Comparison of ENCODE assay signal across 9 mouse cellular contexts in the genomic region with DNA sequence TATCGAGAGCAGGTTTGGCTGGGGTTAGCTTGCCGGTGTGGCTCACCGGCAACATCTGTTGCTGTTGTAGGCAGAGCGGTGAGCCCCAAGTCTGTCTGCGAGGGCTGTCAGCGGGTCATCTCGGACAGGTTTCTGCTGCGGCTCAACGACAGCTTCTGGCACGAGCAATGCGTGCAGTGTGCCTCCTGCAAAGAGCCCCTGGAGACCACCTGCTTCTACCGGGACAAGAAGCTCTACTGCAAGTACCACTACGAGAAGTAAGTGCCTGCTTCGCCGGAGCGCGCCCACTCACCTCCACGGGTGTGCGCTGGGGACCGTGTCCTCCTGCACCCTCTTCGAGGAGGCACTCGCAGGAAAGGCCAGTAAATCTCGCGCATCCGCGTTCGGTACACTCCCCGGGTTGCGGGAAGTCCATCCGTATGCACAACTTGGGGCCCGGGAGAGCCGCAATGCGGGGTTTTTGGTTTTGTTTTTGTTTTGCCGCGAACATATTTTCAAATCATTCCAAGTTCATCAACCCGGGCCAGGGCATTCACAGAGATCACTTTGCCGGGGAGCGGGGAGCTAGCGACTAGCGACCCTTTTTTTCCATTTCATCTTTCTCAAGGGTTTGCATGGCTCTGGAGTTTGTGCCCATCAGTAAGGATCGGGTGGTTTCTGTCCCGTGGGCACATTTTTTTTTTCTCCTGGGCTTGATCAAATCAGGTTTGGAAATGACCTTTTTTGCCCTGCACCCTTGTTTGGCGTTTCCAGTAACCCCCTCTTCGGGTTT. TPM values are rescaled to one million over a fixed set of nuclear protein-coding genes. Genes with fewer than 3 reads are reported as not detected.
A peak's percentile ranks its signal among the peaks of the same experiment; 100 is the strongest.
DNase-seq lines count a peak whose midpoint lies in the region; ATAC-seq lines count a peak whose summit lies in the region.
"Had no signal": no experiment of that assay in that cellular context is flagged by ENCODE, and none has a peak within 500 bp of the region (broad histone marks: within the 10 kb centered on the region; RNA-seq: fewer than 3 reads in every experiment).

No protein-coding gene starts in this region.

- H3K4me2 ChIP-seq in lung, embryonic 16.5 days (ENCODE audit: low read depth, low read length), result peak overlapping the region; percentile 19
- H3K4me2 ChIP-seq in embryonic facial prominence, embryonic 15.5 days (replicated peaks), result peak overlapping the region; percentile 40
- no peak overlapping the region for H3K4me2 ChIP-seq in stomach, embryonic 14.5 days (replicated peaks; ENCODE audit: low read depth, low read length)

- H3K27ac ChIP-seq in lung, embryonic 16.5 days (ENCODE audit: low read length), result no peak overlapping the region
- no peak overlapping the region for H3K27ac ChIP-seq in embryonic facial prominence, embryonic 15.5 days (replicated peaks)
- no peak overlapping the region for H3K27ac ChIP-seq in limb, embryonic 10.5 days
- H3K27ac ChIP-seq in stomach, embryonic 14.5 days (ENCODE audit: low read length), result no peak overlapping the region

- H3K36me3 ChIP-seq in lung, embryonic 16.5 days (ENCODE audit: control insufficient read depth, insufficient read depth, low read length), result no peaks in the 10 kb centered on the region
- H3K36me3 ChIP-seq in embryonic facial prominence, embryonic 15.5 days, result no peaks in the 10 kb centered on the region
- no peaks in the 10 kb centered on the region for H3K36me3 ChIP-seq in limb, embryonic 10.5 days
- H3K36me3 ChIP-seq in stomach, embryonic 14.5 days (ENCODE audit: control insufficient read depth, insufficient read depth, low read length), result no peaks in the 10 kb centered on the region

- no peak for DNase-seq in lung, adult 18-20 months
- peak; percentile 76 for DNase-seq in limb, embryonic 10.5 days (ENCODE audit: low spot score)
- no peak for DNase-seq in adrenal gland, postnatal 25 days
- DNase-seq in urinary bladder, postnatal 14 days (ENCODE audit: low spot score), result no peak
- DNase-seq: gastrocnemius, postnatal 25 days had no signal

- under 1% methylated on average over 44 of the region's 44 CpGs for WGBS in lung, embryonic 16.5 days
- 7% methylated on average over 44 of the region's 44 CpGs for WGBS in embryonic facial prominence, embryonic 15.5 days
- under 1% methylated on average over 44 of the region's 44 CpGs for WGBS in limb, embryonic 10.5 days
- WGBS in stomach, embryonic 14.5 days, result under 1% methylated on average over 44 of the region's 44 CpGs

- H3K9ac ChIP-seq in lung, embryonic 16.5 days (ENCODE audit: low read length), result no peak overlapping the region
- H3K9ac ChIP-seq in embryonic facial prominence, embryonic 15.5 days, result no peak overlapping the region
- H3K9ac ChIP-seq in stomach, embryonic 14.5 days (replicated peaks; ENCODE audit: low read depth, low read length), result no peak overlapping the region

- no peaks in the 10 kb centered on the region for H3K9me3 ChIP-seq in lung, embryonic 16.5 days (ENCODE audit: control insufficient read depth, low read length)
- H3K9me3 ChIP-seq in embryonic facial prominence, embryonic 15.5 days (replicated peaks), result no peaks in the 10 kb centered on the region
- H3K9me3 ChIP-seq in limb, embryonic 10.5 days (replicated peaks), result no peaks in the 10 kb centered on the region
- H3K9me3 ChIP-seq in stomach, embryonic 14.5 days (ENCODE audit: control insufficient read depth, low read depth, low read length), result no peaks in the 10 kb centered on the region

- H3K27me3 ChIP-seq in lung, embryonic 16.5 days (ENCODE audit: control insufficient read depth, insufficient read depth, low read depth, low read length), result peaks cover 89% of the 10 kb centered on the region
- H3K27me3 ChIP-seq in embryonic facial prominence, embryonic 15.5 days, result peaks cover 91% of the 10 kb centered on the region
- H3K27me3 ChIP-seq in limb, embryonic 10.5 days (ENCODE audit: low read depth, poor library complexity, severe bottlenecking), result peaks cover 100% of the 10 kb centered on the region
- H3K27me3 ChIP-seq in stomach, embryonic 14.5 days (ENCODE audit: control insufficient read depth, insufficient read depth, low read length), result peaks cover 57% of the 10 kb centered on the region

- ATAC-seq in lung, embryonic 16.5 days (ENCODE audit: low read depth), result no peak
- no peak for ATAC-seq in embryonic facial prominence, embryonic 15.5 days (ENCODE audit: insufficient number of reproducible peaks, low FRiP score, low TSS enrichment, low read depth)
- ATAC-seq in stomach, embryonic 14.5 days (ENCODE audit: insufficient number of reproducible peaks, insufficient read depth, low FRiP score, low read depth), result no peak
- ATAC-seq in activated CD4-positive, CD25-positive, alpha-beta regulatory T cell, adult 4 months, result no peak

- peaks cover 11% of the 10 kb centered on the region for H3K4me1 ChIP-seq in lung, embryonic 16.5 days (replicated peaks; ENCODE audit: control insufficient read depth, insufficient read depth, low read length)
- peaks cover 23% of the 10 kb centered on the region for H3K4me1 ChIP-seq in embryonic facial prominence, embryonic 15.5 days
- peaks cover 29% of the 10 kb centered on the region for H3K4me1 ChIP-seq in limb, embryonic 10.5 days
- H3K4me1 ChIP-seq in stomach, embryonic 14.5 days (ENCODE audit: control insufficient read depth, insufficient read depth, low read length), result peaks cover 8% of the 10 kb centered on the region; the same call in 1 of the 2 replicates

- peak overlapping the region; percentile 27 for H3K4me3 ChIP-seq in lung, embryonic 16.5 days (ENCODE audit: low read length)
- H3K4me3 ChIP-seq in embryonic facial prominence, embryonic 15.5 days (replicated peaks), result peak overlapping the region; percentile 31
- peak overlapping the region; percentile 23 for H3K4me3 ChIP-seq in limb, embryonic 10.5 days
- 0 out of 2 replicates have a peak overlapping the region, but pooled peaks have one; percentile 3 for H3K4me3 ChIP-seq in stomach, embryonic 14.5 days (ENCODE audit: low read depth, low read length)

RNA-seq across cellular contexts. Expression of a gene that starts 3.1 kb away (rescaled TPM):
- not detected in 2 replicates for polyA plus RNA-seq in lung, embryonic 16.5 days (2015; fragmentation: Nextera tagmentation; extraction: Ambion mirVana)
- polyA plus RNA-seq in embryonic facial prominence, embryonic 15.5 days (2015; fragmentation: Nextera tagmentation; extraction: Ambion mirVana), result 0.93 and 1.2 TPM in 2 replicates
- 1.1 and 1.2 TPM in 2 replicates for polyA plus RNA-seq in limb, embryonic 10.5 days (2016; fragmentation: Nextera tagmentation; extraction: Ambion mirVana)
- polyA plus RNA-seq in stomach, embryonic 14.5 days (2014; fragmentation: Nextera tagmentation; extraction: Ambion mirVana), result 0.10 TPM in 1 of 2 replicates, not detected in the other
- total RNA-seq in adrenal gland, postnatal 25 days (2021), result not detected in 2 replicates
- not detected for polyA plus RNA-seq in activated CD4-positive, CD25-positive, alpha-beta regulatory T cell, adult 4 months (2017; shearing (Covaris generic))
